Mouse (Mus musculus) limb, embryonic 14.5 days (tissue): ENCODE data around the gene Dusp22. TPM values are rescaled to one million over a fixed set of nuclear protein-coding genes. Genes with fewer than 3 reads are reported as not detected.

Source experiments
- ATAC-seq: fragments of 200-750 bp; cut with Nextera tagmentation; 2 replicates; pipeline ENCODE4 v1.8.0; 2017; ENCODE audit warnings: low read depth, moderate number of reproducible peaks, moderate TSS enrichment; ENCODE audit not compliant: low FRiP score
- DNase-seq: peaks from one replicate; pipeline ENCODE4 v3.0.0-alpha.2; 2015; ENCODE audit warnings: low spot score
- H3K27ac ChIP-seq: fragments of 300-500 bp; sonication (generic); replicated peaks from 2 replicates; pipeline ENCODE4 v1.5.1; 2014; ENCODE audit warnings: low read depth, mild to moderate bottlenecking, low read length, moderate library complexity, mixed read lengths
- H3K27me3 ChIP-seq: fragments of 300-500 bp; sonication (generic); 2 replicates; pipeline ENCODE4 v1.6.1; 2014; ENCODE audit warnings: low read length, mixed read lengths; ENCODE audit not compliant: control insufficient read depth, insufficient read depth
- H3K36me3 ChIP-seq: fragments of 300-500 bp; sonication (generic); 2 replicates; pipeline ENCODE4 v1.6.1; 2014; ENCODE audit warnings: mild to moderate bottlenecking, low read length, moderate library complexity, mixed read lengths; ENCODE audit not compliant: control insufficient read depth, insufficient read depth
- H3K4me1 ChIP-seq: fragments of 300-500 bp; sonication (generic); 2 replicates; pipeline ENCODE4 v1.6.1; 2014; ENCODE audit warnings: antibody characterized with exemption, low read length, mixed read lengths; ENCODE audit not compliant: control insufficient read depth, insufficient read depth
- H3K4me2 ChIP-seq: fragments of 300-500 bp; sonication (generic); replicated peaks from 2 replicates; pipeline ENCODE4 v1.6.1; 2014; ENCODE audit warnings: low read depth, mild to moderate bottlenecking, low read length, moderate library complexity; ENCODE audit not compliant: severe bottlenecking
- H3K4me3 ChIP-seq: fragments of 300-500 bp; sonication (generic); replicated peaks from 2 replicates; pipeline ENCODE4 v1.5.1; 2014; ENCODE audit warnings: low read length
- H3K9ac ChIP-seq: fragments of 300-500 bp; sonication (generic); 2 replicates; pipeline ENCODE4 v1.6.1; 2014; ENCODE audit warnings: mild to moderate bottlenecking, low read depth, low read length, moderate library complexity; ENCODE audit not compliant: severe bottlenecking
- H3K9me3 ChIP-seq: fragments of 300-500 bp; sonication (generic); 2 replicates; pipeline ENCODE4 v1.6.1; 2016; ENCODE audit warnings: low read length; ENCODE audit not compliant: control insufficient read depth
- POLR2A ChIP-seq: fragments of 200-500 bp; IDR thresholded peaks from 2 replicates; pipeline ENCODE4 v1.8.0; 2012; ENCODE audit warnings: inconsistent platforms, mild to moderate bottlenecking, moderate library complexity, borderline replicate concordance; ENCODE audit not compliant: insufficient read depth, insufficient read length; ENCODE audit errors: extremely low read depth
- WGBS: fragments of 180-500 bp; shearing (Covaris S2); extraction: QIAGEN DNeasy Blood & Tissue Kit; methylation state at CpG from one replicate; pipeline ENCODE4 v1.1.7; 2014; 5-methylcytosine and 5-hydroxymethylcytosine counted together
- polyA plus RNA-seq, 2 experiments: library from polyadenylated mRNA; depleted of rRNA in 1 of 2; stranded (reverse) in 1 of 2; unstranded in 1 of 2; fragments of >200 nt; fragmentation: Nextera tagmentation in 1 of 2; extraction: Ambion mirVana in 1 of 2; gene quantifications; 2 replicates each; pipeline versions ENCODE4 v1.2.1 to v1.2.3; 2012 to 2014

The Dusp22 gene
- polyA plus RNA-seq, 2 experiments: 28.5 to 40.3 TPM

- WGBS: 64% methylated on average over 2 of the region's 2 CpGs
- no peak for ATAC-seq
- Histone ChIP-seq H3K4me2 (no peak overlapping the region), H3K27ac (no peak overlapping the region), H3K4me3 (no peak overlapping the region), H3K9me3 (no peaks in the 10 kb centered on the region), H3K9ac (no peak overlapping the region), H3K36me3 (no peaks in the 10 kb centered on the region), H3K27me3 (no peaks in the 10 kb centered on the region), H3K4me1 (no peaks in the 10 kb centered on the region)
- no peak for TF ChIP-seq POLR2A
- DNase-seq: no peak
Observed at GRCm38 (mm10) chr13:30685957-30686356, 26.2 kb downstream of the Dusp22 start.

- no peak for TF ChIP-seq POLR2A
- DNase-seq (no peak), ATAC-seq (no peak)
- no peaks in the 10 kb centered on the region for H3K9me3 ChIP-seq
- H3K4me1 ChIP-seq: no peaks in the 10 kb centered on the region
- H3K36me3 ChIP-seq: no peaks in the 10 kb centered on the region
- no peaks in the 10 kb centered on the region for H3K27me3 ChIP-seq
- no peak overlapping the region for H3K27ac ChIP-seq
- H3K4me3 ChIP-seq: no peak overlapping the region
- H3K4me2 ChIP-seq: no peak overlapping the region
- 76% methylated on average over 12 of the region's 12 CpGs for WGBS
- no peak overlapping the region for H3K9ac ChIP-seq
Observed at GRCm38 (mm10) chr13:30688035-30688616, 28.3 kb downstream of the Dusp22 start.

GRCm38 (mm10) chr13:30689475-30689874 is 29.7 kb downstream of the Dusp22 start:
- no peak for TF ChIP-seq POLR2A
- ATAC-seq (no peak), DNase-seq (no peak)
- Histone ChIP-seq H3K4me2 (no peak overlapping the region), H3K27me3 (no peaks in the 10 kb centered on the region), H3K36me3 (no peaks in the 10 kb centered on the region), H3K9ac (no peak overlapping the region), H3K4me3 (no peak overlapping the region), H3K9me3 (no peaks in the 10 kb centered on the region), H3K4me1 (no peaks in the 10 kb centered on the region), H3K27ac (no peak overlapping the region)
- 94% methylated on average over 5 of the region's 5 CpGs for WGBS

- WGBS: 81% methylated on average over 9 of the region's 9 CpGs
- no peak overlapping the region for H3K4me3 ChIP-seq
- no peaks in the 10 kb centered on the region for H3K27me3 ChIP-seq
- no peak overlapping the region for H3K27ac ChIP-seq
- ATAC-seq: no peak
- H3K4me1 ChIP-seq: no peaks in the 10 kb centered on the region
- H3K9ac ChIP-seq: no peak overlapping the region
- H3K4me2 ChIP-seq: no peak overlapping the region
- no peaks in the 10 kb centered on the region for H3K36me3 ChIP-seq
- no peak for TF ChIP-seq POLR2A
- H3K9me3 ChIP-seq: no peaks in the 10 kb centered on the region
- no peak for DNase-seq
Observed at GRCm38 (mm10) chr13:30691441-30692292, 31.9 kb downstream of the Dusp22 start.

- WGBS: 76% methylated on average over 7 of the region's 7 CpGs
- Histone ChIP-seq H3K4me2 (no peak overlapping the region), H3K9ac (no peak overlapping the region), H3K27me3 (no peaks in the 10 kb centered on the region), H3K4me3 (no peak overlapping the region), H3K27ac (no peak overlapping the region), H3K9me3 (no peaks in the 10 kb centered on the region), H3K36me3 (peaks cover under 1% of the 10 kb centered on the region; the same call in 1 of the 2 replicates), H3K4me1 (no peaks in the 10 kb centered on the region)
- no peak for TF ChIP-seq POLR2A
- DNase-seq (no peak), ATAC-seq (no peak)
Observed at GRCm38 (mm10) chr13:30692644-30693385, 33.0 kb downstream of the Dusp22 start.
